In genomic region chr4:152476427-152477023, GRCm38 (mm10) we compare ENCODE assay signal across 9 mouse cellular contexts. TPM values are rescaled to one million over a fixed set of nuclear protein-coding genes. Genes with fewer than 3 reads are reported as not detected.
DNase-seq lines count a peak whose midpoint lies in the region; ATAC-seq and TF ChIP-seq lines count a peak whose summit lies in the region.
"Had no signal": no experiment of that assay in that cellular context is flagged by ENCODE, and none has a peak within 500 bp of the region (broad histone marks: within the 10 kb centered on the region; RNA-seq: fewer than 3 reads in every experiment).

Gene Nphp4 (plus strand): TSS chr4:152476706.

- no peaks in the 10 kb centered on the region for H3K79me2 ChIP-seq in heart, adult 2 months (replicated peaks; ENCODE audit: control insufficient read depth, insufficient read depth, low read length)

- no peaks in the 10 kb centered on the region for H3K27me3 ChIP-seq in heart, adult 2 months (ENCODE audit: control insufficient read depth, insufficient read depth, low read length)
- no peaks in the 10 kb centered on the region for H3K27me3 ChIP-seq in spleen, adult 2 months (ENCODE audit: control insufficient read depth, insufficient read depth, low read length)
- peaks cover 6% of the 10 kb centered on the region; the same call in 1 of the 2 replicates for H3K27me3 ChIP-seq in hindbrain, embryonic 11.5 days (ENCODE audit: control insufficient read depth, insufficient read depth, low read length)
- H3K27me3 ChIP-seq in limb, embryonic 15.5 days = peaks cover 21% of the 10 kb centered on the region
- peaks cover 21% of the 10 kb centered on the region for H3K27me3 ChIP-seq in stomach, embryonic 15.5 days (replicated peaks)

- no peaks in the 10 kb centered on the region for H3K9me3 ChIP-seq in hindbrain, embryonic 11.5 days (ENCODE audit: control insufficient read depth, low read length)
- H3K9me3 ChIP-seq in limb, embryonic 15.5 days = peaks cover 5% of the 10 kb centered on the region; the same call in 1 of the 2 replicates
- no peaks in the 10 kb centered on the region for H3K9me3 ChIP-seq in stomach, embryonic 15.5 days

- TF ChIP-seq CTCF in heart, adult 2 months (IDR thresholded peaks at IDR 0.05) = no peak
- TF ChIP-seq CTCF in spleen, adult 2 months (IDR thresholded peaks at IDR 0.05; ENCODE audit: extremely low read depth, insufficient read depth, insufficient read length, insufficient replicate concordance) = no peak

- no peak within 1 kb of the TSS for H3K9ac ChIP-seq in heart, adult 2 months (ENCODE audit: low read depth, low read length)
- H3K9ac ChIP-seq in hindbrain, embryonic 11.5 days (ENCODE audit: low read depth, low read length) = peak within 1 kb of the TSS; percentile 93
- peak within 1 kb of the TSS; percentile 76 for H3K9ac ChIP-seq in limb, embryonic 15.5 days
- H3K9ac ChIP-seq in stomach, embryonic 15.5 days = peak within 1 kb of the TSS; percentile 49; the same call in 1 of the 2 replicates

- H3K27ac ChIP-seq in heart, adult 2 months = peak within 1 kb of the TSS; percentile 77
- H3K27ac ChIP-seq in spleen, adult 2 months (ENCODE audit: insufficient read depth, low read length) = peak within 1 kb of the TSS; percentile 90
- H3K27ac ChIP-seq in hindbrain, embryonic 11.5 days (ENCODE audit: low read depth, low read length) = 0 out of 2 replicates have a peak within 1 kb of the TSS, but pooled peaks have one; percentile 69
- H3K27ac ChIP-seq in limb, embryonic 15.5 days = no peak within 1 kb of the TSS
- H3K27ac ChIP-seq in stomach, embryonic 15.5 days = 0 out of 2 replicates have a peak within 1 kb of the TSS, but pooled peaks have one; percentile 71

- H3K4me3 ChIP-seq in heart, adult 2 months = peak within 1 kb of the TSS; percentile 84
- H3K4me3 ChIP-seq in spleen, adult 2 months (ENCODE audit: extremely low read depth, insufficient read depth, insufficient read length) = peak within 1 kb of the TSS; percentile 91
- peak within 1 kb of the TSS; percentile 73 for H3K4me3 ChIP-seq in hindbrain, embryonic 11.5 days (ENCODE audit: low read depth, low read length)
- peak within 1 kb of the TSS; percentile 81 for H3K4me3 ChIP-seq in limb, embryonic 15.5 days
- H3K4me3 ChIP-seq in stomach, embryonic 15.5 days (replicated peaks) = peak within 1 kb of the TSS; percentile 77

- DNase-seq in heart, adult 2 months = no peak
- DNase-seq in heart, adult 8-10 months (ENCODE audit: low spot score) = no peak
- peak in 1 of 2 experiments; percentile 8 for DNase-seq in spleen, adult 2 months (ENCODE audit: low read depth in 1 of 2, low spot score in 2 of 2)
- no peak for DNase-seq in spleen, adult 12 weeks (ENCODE audit: low spot score)
- DNase-seq in hindbrain, embryonic 11.5 days (ENCODE audit: low spot score) = no peak

- peak within 1 kb of the TSS; percentile 75 for H3K4me2 ChIP-seq in hindbrain, embryonic 11.5 days (replicated peaks; ENCODE audit: low read depth, low read length)
- H3K4me2 ChIP-seq in limb, embryonic 15.5 days = peak within 1 kb of the TSS; percentile 78
- H3K4me2 ChIP-seq in stomach, embryonic 15.5 days = peak within 1 kb of the TSS; percentile 91

- TF ChIP-seq EP300 in heart, adult 2 months (IDR thresholded peaks at IDR 0.05; ENCODE audit: insufficient read depth, low read depth, low read length) = no peak

- TF ChIP-seq POLR2A in heart, adult 2 months (IDR thresholded peaks at IDR 0.05; ENCODE audit: insufficient read depth, low read depth, low read length) = no peak
- TF ChIP-seq POLR2A in spleen, adult 2 months (IDR thresholded peaks at IDR 0.05; ENCODE audit: low read depth, low read length) = no peak

- intact Hi-C loops in heart, adult 2 months (cut with DNase I) = loop anchor here (5.0 kb wide), 1 partner anchor 149 kb away; the partner anchor contains the start of gene Rpl22

- WGBS in heart, adult 2 months = 8% methylated on average over 18 of the region's 18 CpGs
- WGBS in spleen, adult 2 months = 6% methylated on average over 18 of the region's 18 CpGs
- WGBS in hindbrain, embryonic 11.5 days = 3% methylated on average over 18 of the region's 18 CpGs
- 3% methylated on average over 18 of the region's 18 CpGs for WGBS in limb, embryonic 15.5 days
- WGBS in stomach, embryonic 15.5 days = 3% methylated on average over 18 of the region's 18 CpGs

- H3K36me3 ChIP-seq in heart, adult 2 months (ENCODE audit: control insufficient read depth, insufficient read depth, low read length) = no peaks in the 10 kb centered on the region
- H3K36me3 ChIP-seq in spleen, adult 2 months (ENCODE audit: control insufficient read depth, insufficient read depth, low read length) = no peaks in the 10 kb centered on the region
- no peaks in the 10 kb centered on the region for H3K36me3 ChIP-seq in hindbrain, embryonic 11.5 days (ENCODE audit: control insufficient read depth, insufficient read depth, low read length)
- H3K36me3 ChIP-seq in limb, embryonic 15.5 days = no peaks in the 10 kb centered on the region
- no peaks in the 10 kb centered on the region for H3K36me3 ChIP-seq in stomach, embryonic 15.5 days

- ATAC-seq in hindbrain, embryonic 11.5 days (ENCODE audit: low FRiP score) = peak; percentile 6; the same call in 1 of the 2 replicates
- no peak for ATAC-seq in limb, embryonic 15.5 days (ENCODE audit: insufficient number of reproducible peaks, low FRiP score, low TSS enrichment, low read depth)
- ATAC-seq in stomach, embryonic 15.5 days (ENCODE audit: insufficient read depth, low FRiP score, low read depth) = no peak
- ATAC-seq in inflammation-experienced regulatory T-cells, adult 6 months = no peak

- H3K4me1 ChIP-seq in heart, adult 2 months (ENCODE audit: control insufficient read depth, insufficient read depth, low read length) = peaks cover 4% of the 10 kb centered on the region; the same call in 1 of the 2 replicates
- peaks cover 11% of the 10 kb centered on the region; the same call in 1 of the 2 replicates for H3K4me1 ChIP-seq in spleen, adult 2 months (ENCODE audit: control insufficient read depth, insufficient read depth, insufficient read length)
- H3K4me1 ChIP-seq in hindbrain, embryonic 11.5 days (replicated peaks; ENCODE audit: control insufficient read depth, insufficient read depth, low read length) = peaks cover 8% of the 10 kb centered on the region
- H3K4me1 ChIP-seq in limb, embryonic 15.5 days = peaks cover 21% of the 10 kb centered on the region
- peaks cover 19% of the 10 kb centered on the region for H3K4me1 ChIP-seq in stomach, embryonic 15.5 days

RNA-seq across cellular contexts. Expression of gene Nphp4, which starts in this region (rescaled TPM):
- total RNA-seq in heart, adult 2 months (2021) = under 1 TPM; 0.57 to 0.70 TPM
- 0.82 and 1.3 TPM in 2 replicates for polyA plus RNA-seq in heart, adult 2 months (2012; rRNA removed)
- total RNA-seq in heart, adult 8-10 months (2022) = 1 to 10 TPM in 2 of 4 experiments, under 1 TPM in 2; 0.82 to 1.2 (median 1.0) TPM
- 1.2 and 2.1 TPM in 2 replicates for polyA plus RNA-seq in spleen, adult 2 months (2012; rRNA removed)
- polyA plus RNA-seq in hindbrain, embryonic 11.5 days (2014; fragmentation: Nextera tagmentation; extraction: Ambion mirVana) = 3.5 and 4.2 TPM in 2 replicates
- 2.3 TPM in 2 replicates for polyA plus RNA-seq in limb, embryonic 15.5 days (2015; fragmentation: Nextera tagmentation; extraction: Ambion mirVana)
- 1.9 and 2.2 TPM in 2 replicates for polyA plus RNA-seq in stomach, embryonic 15.5 days (2015; fragmentation: Nextera tagmentation; extraction: Ambion mirVana)
- polyA plus RNA-seq in inflammation-experienced regulatory T-cells, adult 6 months (2017; shearing (Covaris generic)) = under 1 TPM in 1 of 3 experiments, not detected in 2; 0.41 TPM
- total RNA-seq: MEL had no signal
